Mouse (Mus musculus) 3134 (cell line): Measurements from ENCODE around the gene Mfsd4b3.
"Not testable (repeated sequence)": the region's sequence is repeated elsewhere in the genome, so short reads cannot be mapped to it uniquely, and the experiment has no call there.

Experiments
- DNase-seq: peaks from one replicate; pipeline ENCODE4 v3.0.0-alpha.2; 2011; ENCODE audit warnings: low spot score; ENCODE audit not compliant: insufficient read length; ENCODE audit errors: extremely low read depth

The Mfsd4b3 gene

GRCm38 (mm10) chr10:39959761-39960440 is at the start of gene Mfsd4b3:
Mfsd4b3 (minus strand) TSS chr10:39960153.
- peak; percentile 70 for DNase-seq

DNA sequence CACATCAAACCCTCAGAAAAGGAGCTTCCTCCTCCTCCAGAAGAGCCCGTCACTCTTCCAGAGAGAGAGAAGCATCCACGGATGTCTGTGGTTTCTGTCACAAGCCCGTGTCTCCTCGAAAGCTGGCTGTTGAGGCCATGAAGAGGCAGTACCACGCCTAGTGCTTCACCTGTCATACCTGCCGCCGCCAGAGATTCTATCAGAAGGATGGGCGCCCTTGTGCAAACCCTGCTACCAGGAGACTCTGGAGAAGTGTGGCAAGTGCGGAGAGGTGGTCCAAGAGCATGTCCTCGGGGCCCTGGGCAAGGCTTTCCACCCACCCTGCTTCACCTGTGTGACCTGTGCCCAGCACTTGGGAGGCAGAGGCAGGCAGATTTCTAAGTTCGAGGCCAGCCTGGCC is 49.6 kb upstream of the Mfsd4b3 start:
- DNase-seq: no peak

GRCm38 (mm10) chr10:40008847-40009246 is 48.9 kb upstream of the Mfsd4b3 start:
- DNase-seq: not testable (repeated sequence)

- no peak for DNase-seq
Observed at GRCm38 (mm10) chr10:40007953-40008352, 48.0 kb upstream of the Mfsd4b3 start.

- DNase-seq: no peak
Observed at GRCm38 (mm10) chr10:40006963-40007362, 47.0 kb upstream of the Mfsd4b3 start.

- no peak for DNase-seq
Observed at GRCm38 (mm10) chr10:40000746-40001145, 40.8 kb upstream of the Mfsd4b3 start.

DNA sequence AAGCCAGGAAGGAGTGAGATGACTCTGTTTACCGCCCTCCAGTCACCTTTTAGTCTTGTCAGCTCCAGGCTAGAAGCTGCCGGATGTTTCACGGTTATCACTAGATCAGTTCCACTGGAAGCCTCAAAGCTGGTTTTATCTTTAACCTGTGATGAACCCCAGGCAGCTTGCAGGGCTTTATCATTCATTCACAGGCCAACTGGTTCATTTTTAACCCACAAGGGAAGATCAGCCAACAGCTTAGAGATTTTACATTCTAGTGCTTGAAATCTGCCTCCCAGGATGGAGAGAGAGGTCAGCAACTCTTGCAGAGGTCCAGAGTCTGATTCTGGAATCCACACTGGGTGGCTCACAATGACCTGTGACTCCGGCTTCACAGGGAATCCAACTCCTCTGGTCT is 31.2 kb upstream of the Mfsd4b3 start:
- DNase-seq: no peak

- no peak for DNase-seq
Observed at GRCm38 (mm10) chr10:39986466-39986865, 26.5 kb upstream of the Mfsd4b3 start, which contains the start of gene Mfsd4b5. Mfsd4b5 (minus strand) TSS chr10:39986646.

DNA sequence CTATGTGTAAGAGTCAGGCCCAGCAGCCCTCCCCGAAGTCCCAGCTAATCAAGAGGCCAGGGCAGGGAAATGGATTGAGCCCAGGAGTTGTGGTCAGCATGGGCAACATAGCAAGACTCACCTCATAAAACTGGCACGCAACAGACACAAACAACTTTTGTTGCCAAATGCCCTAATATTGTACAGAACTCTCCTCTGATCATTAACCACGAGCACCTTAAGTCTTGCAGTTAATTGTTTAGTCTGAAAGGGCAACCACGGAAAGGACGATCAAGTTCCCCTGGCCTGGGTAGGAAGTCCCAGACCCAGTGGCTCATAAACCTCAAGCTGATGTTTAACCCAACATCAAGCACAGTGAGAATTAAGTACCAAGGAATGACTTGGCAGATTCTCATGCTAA is 22.7 kb upstream of the Mfsd4b3 start:
- DNase-seq: no peak

DNA sequence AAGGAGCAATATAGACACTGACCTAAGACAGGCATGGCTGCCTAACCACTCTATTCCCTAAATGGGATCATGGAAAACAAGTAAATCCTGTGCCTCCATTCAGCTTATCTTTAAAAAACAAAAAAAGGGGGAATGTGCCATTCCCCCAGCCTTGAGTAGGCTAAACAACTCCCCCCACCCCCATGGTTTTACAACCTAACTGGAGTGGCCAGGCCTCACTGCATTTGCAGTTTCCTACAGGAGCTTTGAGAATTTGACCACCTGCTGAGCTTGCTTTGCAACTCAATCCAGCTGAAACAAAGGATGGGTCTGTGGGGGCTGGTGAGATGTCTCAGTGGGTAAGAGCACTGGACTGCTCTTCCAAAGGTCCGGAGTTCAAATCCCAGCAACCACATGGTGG is 18.3 kb upstream of the Mfsd4b3 start:
- DNase-seq: no peak

- DNase-seq: no peak
Observed at GRCm38 (mm10) chr10:39977346-39977745, 17.4 kb upstream of the Mfsd4b3 start.

- no peak for DNase-seq
Observed at GRCm38 (mm10) chr10:39975771-39976170, 15.8 kb upstream of the Mfsd4b3 start.

- DNase-seq: no peak
Observed at GRCm38 (mm10) chr10:39974982-39975381, 15.0 kb upstream of the Mfsd4b3 start.

DNA sequence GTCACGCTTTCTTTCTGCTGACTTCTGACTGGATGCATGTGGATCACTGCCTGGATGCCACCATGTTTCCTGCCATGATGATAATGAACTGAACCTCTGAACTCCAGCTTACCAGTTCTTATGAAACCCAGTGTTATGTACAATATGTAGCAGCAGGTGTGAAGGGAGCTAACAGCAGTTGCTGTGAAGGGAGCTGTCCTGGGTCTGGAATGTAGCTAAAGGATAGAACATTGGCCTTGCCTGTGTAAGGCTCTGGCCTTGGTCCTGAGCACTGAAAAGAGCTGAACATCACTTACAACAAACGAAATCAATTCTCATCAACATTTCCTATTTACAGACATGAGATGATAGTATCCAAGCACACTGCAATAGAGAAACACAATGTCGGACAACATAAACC is 7.6 kb upstream of the Mfsd4b3 start:
- no peak for DNase-seq

DNA sequence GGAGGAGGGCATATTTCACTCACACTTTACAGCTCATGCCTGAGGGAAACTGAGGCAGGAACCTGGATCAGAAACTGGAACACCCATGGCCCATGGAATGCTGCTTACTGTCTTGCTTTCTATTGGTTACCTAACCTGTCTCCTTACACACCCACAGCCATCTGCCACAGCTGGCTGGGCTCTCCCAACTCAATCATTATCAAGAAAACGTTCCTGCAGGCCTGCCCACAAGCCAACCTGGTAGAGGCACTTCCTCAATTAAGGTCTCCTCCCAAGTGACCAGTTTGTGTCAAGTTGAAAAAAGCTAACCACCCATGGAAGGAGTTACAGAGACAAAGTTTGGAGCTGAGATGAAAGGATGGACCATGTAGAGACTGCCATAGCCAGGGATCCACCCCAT is 2.0 kb upstream of the Mfsd4b3 start:
- no peak for DNase-seq

DNA sequence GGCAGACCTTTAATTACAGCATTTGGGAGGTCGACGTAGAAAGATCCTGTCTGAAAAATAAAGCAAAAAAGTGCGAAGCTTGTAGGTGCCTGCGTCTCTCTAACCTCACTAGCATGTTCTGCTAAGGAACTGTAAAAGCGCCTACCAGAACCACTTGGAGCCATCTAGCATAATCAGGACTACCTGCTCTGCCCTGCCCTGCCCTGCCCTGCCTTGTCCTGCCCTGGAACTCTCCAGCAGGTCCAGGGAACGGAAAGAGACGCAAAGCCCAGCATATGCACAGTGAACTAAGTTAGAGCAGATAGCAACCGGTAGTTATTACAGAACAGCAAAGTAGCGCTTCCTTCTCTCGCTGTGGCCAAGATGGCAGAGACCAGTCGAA is 479 bp upstream of the Mfsd4b3 start:
- DNase-seq: no peak

DNA sequence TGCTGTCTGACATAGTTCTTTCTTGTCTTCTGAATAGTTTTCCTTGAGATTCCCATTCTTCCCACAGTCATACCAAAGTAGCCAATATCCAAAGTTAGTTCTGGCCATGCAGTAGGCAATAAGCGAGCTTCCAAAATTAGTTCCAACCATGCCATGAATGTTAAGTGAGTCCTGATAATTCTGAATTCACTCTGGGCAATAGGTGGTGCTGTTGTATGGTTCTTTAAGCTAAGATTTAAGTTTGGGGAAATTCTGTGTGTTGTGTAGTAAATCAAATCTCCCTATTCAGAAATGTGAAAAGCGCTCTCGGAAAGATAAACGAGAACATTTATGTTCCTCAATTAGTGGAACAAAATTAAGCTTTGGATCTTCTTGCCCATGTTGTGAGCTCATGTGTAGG is 1.7 kb downstream of the Mfsd4b3 start:
- DNase-seq: no peak

DNA sequence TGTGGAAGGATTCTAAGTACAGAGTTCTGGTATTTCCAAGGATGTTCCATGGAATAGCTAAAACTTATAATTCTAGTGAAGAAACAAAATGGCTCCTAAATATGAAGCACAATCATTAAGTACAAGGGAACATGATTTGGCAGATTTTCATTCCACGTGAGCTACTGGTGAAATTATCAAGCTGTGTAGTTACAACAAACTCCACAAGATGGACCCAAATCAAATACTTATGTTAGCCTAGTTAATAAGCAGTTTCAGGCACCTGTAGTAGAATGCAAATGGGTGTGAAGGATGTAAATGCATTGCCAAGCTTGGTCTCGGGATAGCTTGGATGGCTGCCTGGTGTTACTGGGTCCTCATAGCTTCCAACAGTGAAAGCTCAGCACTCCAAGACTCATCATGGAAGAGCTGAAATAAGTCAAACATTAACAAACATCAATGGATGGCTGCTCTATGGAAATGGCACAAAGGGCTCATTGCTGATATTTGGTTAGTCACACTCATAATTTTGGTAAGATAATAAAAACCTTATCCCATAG is 3.5 kb downstream of the Mfsd4b3 start:
- no peak for DNase-seq

- no peak for DNase-seq
Observed at GRCm38 (mm10) chr10:39955163-39955562, 4.8 kb downstream of the Mfsd4b3 start.

DNA sequence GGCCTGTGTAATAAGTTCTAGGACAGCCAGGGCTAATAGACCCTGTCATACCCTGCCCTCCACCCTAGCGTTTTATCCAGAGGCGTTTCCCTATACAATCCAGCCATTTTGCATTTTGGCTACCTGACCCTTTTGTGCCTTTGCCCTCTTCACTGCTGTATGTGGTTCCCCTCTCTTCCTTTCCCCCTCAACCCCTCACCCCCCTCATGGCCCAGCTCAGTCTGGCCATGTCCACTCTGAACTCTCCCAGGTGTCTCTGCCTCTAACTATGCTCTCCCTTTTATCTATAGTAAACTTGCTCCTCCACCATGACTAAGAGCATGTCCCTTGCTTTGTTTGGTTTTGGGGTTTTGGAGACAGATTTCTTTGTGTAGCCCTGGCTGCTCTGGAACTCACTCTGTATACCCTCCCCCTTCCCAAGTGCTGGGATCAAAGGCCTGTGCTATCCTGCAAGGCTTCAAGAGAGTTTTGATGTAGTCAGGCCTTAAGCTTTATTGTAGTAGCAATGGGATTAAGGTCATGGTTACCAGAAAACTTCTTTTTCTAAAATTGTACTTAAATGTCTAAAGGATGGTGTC is 10.5 kb downstream of the Mfsd4b3 start:
- no peak for DNase-seq

DNA sequence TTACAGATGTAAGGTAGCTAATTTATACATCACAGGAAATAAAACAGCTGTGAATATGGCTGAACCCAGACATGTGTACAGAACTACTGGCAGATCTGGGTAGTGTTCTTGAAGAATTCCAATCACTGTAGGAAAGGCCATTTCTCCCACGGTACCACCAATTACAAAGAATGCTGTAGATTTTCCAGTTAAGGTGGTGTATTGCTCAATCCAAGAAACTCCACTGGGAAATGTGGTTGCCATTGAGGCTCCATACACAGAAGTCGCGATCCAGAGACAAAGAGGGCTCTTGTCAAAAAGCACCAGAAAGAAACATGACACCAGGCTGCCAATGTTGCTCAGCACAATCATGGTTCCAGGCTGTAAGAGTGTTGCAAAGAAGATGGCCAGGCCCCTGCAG is 12.8 kb downstream of the Mfsd4b3 start:
- peak; percentile 15 for DNase-seq

- DNase-seq: no peak
Observed at GRCm38 (mm10) chr10:39936553-39936952, 23.4 kb downstream of the Mfsd4b3 start.
